Mouse (Mus musculus) retina, adult 2 months (tissue): ENCODE data around the gene Kif26b.

Source experiments
- DNase-seq: peaks from one replicate; pipeline ENCODE4 v3.0.0-alpha.2; 2012; ENCODE audit warnings: low read depth, low spot score

Kif26b gene

DNA sequence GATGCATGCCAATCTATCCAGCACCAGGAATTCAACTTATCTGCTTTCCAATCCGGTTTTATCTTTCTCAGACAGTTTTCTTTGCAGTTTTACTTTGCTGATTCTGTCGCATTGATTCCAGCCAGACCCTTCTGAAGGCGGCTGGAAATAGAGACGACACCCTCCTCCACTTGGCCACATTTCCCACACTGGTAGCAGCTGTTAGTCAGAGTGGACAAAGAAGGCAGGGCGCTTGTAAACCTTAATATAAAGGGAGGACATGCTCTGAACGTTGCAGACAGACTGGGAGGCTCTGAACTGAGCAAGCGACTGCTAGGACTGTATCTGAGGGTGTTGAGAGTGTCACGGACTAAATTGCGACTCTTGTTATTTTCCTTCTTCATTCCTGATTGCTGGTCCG lies 11.3 kb downstream of the Kif26b start:
- no peak for DNase-seq

DNA sequence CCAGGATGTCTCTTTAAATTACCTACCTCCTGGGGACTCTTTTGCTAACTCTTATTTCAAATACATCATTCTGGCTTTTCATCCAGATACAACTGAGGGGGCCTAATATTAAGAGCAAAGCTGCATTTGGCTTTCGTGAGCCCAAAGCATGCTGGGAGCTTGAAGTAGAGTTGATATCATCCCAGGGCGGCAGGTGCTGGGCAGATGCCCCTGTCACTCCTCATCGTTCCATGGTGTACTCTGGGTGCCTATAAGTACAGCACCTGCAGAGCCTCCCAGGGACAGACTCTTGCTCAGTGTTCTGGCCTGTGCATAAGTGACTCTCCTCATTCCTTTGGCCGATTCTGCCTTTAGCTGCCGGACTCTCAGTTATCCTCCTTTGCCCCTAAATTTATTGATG lies 13.5 kb downstream of the Kif26b start:
- no peak for DNase-seq

DNA sequence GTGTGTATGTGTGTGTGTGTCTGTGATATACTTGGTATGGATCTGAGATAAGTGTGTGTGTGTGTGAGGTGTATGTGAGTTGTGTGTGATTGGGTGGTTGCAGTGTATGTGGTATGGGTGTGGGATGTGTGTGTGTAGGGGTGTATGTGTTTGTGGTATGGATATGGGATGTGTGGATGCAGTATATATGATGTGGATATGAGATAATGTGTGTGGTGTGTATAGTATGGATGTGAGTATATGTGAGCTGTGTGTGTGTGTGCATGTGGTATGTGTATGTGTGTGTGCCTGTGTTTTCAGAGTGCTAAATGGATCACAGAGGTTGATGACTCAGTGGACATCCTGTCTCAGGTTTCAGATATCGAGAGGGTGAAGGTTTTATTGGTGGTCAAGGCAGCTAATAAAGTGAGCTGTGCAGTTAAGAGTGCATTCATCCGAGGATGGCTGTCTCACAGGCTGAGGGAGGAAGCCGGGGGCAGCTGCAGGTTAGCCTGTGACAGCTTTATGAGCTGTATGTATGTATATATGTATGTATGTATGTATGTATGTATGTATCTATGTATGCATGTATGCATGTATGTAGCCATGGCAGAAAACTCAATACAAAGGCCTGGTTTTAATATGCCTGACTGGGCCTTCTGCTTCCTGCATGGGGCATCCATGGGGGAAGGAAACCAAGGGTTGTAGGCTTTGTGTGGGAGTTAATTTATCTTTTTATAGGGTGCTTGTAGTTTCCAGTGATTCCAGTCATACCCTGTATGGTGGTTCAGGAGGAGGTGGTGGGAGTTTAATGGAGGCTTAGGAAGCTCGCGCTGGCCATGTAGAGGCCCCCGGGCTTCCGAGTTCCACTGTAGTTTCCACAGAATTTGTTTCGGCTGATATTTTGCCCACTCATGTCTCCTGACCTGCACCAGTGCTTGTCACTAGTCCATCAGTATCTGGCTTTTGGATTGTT lies 14.3 kb downstream of the Kif26b start:
- DNase-seq: no peak

DNA sequence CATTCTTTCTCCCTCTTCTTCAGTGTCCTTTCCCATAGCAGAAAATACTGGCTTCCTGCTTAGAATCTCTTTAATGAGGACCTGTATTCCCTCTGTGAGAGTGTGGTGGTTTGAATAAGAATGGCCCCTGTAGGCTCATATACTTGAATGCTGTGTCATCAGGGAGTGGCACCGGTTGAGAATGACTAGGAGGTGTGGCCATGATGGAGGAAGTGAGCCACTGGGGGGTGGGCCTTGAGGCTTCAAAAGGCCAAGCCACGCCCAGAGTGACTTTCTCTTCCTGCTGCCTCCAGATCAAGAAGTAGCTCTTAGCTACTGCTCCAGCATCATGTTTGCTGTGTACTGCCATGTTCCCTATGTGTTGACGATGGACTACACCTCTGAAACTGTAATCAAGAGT lies 15.7 kb downstream of the Kif26b start:
- DNase-seq: no peak

DNA sequence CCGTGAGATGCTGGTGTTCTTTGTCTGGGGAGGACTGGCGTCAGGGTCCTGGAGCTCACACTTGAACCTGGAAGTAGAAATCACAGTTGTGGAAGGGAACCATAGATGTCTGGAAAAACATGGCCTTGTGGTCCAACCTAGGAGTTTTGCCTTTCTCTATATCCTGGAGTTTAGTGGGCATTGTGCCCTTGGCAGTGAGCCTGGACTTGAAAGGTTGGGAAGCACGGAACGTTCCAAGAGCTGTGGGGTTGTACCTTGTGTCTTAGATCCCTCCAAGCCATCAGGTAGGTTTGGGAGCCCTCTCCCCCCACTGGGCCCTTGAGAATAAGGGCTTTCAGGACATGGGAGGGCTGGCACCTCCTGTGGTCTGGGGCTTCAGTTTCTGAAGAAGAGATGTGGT lies 20.7 kb downstream of the Kif26b start:
- no peak for DNase-seq

DNA sequence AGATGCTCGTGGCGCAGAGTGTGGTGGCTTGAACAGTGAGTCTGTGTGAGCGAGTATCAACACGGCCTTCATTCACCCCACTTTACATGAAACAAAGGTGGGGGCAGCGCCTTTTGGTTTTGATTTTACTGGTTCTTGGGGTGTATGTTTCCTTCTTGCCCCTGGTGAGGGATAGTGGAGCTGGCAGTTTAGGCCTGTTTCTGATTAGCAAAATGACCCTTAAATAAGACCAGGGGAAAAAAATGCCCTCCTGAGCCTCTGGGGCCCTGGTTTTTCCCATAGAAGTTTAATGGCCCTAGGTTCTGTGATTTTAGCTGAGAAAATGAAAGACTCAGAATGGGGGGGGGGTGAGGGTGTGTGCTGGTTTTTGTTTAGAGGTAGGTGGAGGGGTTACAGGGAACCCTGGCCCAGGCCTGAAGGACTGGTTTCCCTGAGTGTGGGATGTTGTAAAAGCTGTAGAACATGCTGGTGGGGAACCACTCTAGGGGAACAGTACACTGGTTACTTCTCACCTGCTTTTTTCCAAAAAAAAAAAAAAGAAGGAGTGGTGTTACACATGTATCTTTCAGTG lies 21.6 kb downstream of the Kif26b start:
- no peak for DNase-seq

DNA sequence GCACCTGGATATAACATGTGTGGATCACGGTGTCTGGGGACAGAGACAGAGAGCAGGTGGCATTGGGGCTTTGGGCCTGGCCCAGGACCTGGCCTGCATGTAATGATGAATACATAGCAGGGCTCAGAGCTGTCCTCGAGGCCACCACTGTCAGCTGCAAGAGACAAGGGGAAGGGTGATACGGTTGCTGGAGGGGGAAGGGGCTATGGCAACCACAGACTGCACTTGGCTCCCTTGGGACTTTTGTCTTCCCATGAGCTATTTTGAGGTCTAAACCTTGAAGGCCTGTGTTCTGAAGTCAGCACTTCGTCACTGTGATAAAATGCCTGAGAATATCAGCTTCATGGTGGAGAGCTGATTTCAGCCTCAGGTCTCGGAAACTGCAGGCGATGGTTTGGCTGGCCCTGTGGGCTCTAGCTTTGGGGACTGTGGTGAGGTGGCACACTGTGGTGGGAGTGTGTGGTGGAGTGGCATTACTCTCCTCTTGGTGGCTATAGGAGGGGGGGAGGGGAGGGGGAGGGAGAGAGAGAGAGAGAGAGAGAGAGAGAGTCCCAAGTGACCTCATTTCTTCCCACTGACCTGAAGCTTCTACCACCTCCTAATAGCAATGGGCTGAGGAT lies 23.5 kb downstream of the Kif26b start:
- DNase-seq: no peak

DNA sequence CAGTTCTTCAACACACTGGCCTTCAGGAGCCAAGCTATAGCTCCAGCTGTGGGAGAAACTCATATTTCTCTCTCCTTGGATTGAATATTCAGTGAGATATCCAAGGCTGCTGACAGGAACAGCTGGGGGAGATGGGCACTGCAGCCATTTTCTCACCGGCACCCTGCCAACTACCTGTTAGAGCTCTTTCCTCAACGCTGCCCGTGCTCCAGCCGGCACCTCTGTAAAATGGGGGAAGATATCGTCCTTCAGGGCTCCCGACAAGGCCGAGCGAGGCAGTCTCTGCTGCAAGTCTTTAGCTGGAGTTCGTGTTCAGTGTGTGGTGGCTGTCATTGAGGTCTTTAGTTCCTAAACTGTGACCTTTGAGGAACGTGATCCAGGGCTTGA lies 24.0 kb downstream of the Kif26b start:
- DNase-seq: no peak

DNA sequence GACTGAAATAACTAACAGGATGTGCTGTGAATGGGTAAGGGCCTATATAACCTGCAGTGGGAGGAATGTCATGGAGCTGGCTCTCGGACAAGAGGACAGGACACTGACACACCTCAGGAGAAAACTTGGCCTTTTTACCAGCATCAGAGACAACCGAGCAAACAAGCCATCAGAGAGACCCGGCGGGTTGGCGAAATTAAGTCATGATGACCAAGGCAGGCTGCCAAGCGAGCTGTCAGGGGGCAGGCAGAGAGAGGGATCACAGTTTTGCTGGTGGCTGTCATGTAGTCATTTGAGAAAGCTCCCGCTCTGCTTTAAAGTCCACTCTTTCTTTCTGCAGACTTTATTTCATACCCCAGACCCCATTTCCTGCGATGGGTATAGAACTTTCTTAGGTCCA lies 27.3 kb downstream of the Kif26b start:
- DNase-seq: no peak

DNA sequence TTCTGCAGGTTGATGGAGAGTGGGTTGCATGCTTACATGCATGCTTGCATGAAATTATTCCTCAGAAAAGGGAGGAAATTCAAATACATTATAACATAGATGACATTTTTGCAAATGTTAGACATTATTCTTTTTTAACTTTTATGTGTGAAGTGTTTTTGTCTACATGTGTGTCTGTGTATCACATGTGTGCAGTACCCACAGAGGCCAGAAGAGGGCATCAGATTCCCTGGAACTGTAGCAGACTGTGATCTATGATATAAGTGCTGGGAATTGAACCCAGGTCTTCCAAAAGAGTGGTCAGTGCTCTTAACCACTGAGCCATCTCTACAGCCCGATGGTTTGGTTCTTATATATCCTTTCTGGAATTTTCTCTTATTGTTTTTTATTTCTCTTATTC lies 31.1 kb downstream of the Kif26b start:
- DNase-seq: no peak

DNA sequence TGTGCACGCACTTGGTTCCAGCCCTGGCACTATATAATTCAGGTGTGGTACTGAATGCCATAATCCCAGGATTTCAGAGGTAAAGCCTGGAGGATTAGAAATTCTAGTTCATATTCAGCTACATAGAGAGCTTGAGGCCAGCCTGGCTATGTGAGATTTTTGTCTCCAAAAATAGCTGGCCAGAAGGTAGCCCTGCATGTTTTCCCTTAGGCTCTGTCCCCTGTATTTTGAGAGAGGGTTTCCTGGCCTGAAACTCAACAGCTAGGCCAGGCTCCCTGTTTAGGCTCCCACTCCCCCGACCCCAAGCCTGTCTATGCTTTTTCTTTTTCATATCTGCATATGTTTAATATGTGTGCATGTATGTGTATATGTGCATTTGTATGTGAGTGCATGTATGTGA lies 34.9 kb downstream of the Kif26b start:
- no peak for DNase-seq

DNA sequence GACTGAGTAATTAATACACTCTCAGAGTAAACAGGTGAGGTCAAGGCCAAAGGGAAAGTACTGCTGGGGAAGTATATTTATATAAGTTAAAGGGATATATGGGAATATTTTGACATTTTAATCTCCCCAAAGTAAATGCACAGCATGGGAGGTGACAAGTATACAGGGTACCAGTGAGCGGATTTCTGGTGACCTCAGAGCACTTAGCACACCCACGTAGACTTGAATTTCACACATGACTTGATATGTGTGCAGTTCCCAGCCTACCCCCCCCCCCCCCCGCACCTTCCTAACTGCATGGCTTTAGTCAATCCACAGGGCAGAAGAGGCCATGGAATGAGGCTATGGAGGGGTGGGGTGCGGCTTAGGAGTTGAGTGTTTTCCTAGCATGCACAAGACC lies 35.9 kb downstream of the Kif26b start:
- DNase-seq: no peak

DNA sequence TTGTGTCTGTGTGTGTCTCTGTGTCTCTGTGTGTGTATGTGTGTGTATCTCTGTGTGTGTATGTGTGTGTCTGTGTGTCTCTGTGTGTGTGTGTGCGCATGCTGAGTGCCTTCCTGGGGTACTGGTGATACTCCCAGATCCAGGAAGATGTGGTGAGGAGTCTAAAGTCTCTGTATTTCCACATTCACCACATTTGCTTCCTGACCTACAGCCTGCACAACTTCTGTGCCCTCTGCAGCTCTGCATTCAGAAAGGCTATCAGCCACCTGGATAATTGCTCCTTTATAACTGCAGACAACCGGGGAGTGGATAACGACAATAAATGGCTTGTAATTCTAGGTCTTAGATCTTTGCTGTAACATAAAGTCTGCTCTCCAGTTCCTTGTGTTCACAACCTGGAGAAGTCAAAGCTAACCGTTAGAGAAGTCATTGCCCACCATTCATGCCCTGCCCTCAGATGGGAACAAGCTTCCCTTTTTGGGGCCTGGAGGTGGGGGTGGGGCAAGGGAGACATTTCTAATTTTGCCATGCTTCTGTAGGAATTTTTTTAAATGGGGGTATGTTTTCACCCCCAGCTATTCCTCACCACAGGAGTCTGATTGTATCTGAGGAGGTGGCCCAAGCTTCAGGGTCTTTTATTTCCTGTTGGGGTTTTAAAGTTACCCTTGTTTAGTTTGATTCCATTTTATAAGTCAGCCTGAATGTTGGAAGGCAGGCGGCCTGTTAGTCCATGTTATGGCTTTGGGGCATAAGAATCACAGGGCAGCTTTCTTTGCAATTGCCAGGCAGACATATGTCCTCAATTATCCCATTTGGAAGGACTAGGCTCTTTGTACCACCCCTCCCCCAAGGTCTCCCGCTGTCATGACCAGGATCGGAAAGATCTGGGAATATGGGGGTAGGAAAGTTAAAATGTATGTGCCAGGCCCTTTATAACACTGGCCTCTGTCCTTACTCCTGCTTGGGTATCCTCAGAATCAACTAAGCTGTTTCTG lies 39.9 kb downstream of the Kif26b start:
- DNase-seq: no peak

DNA sequence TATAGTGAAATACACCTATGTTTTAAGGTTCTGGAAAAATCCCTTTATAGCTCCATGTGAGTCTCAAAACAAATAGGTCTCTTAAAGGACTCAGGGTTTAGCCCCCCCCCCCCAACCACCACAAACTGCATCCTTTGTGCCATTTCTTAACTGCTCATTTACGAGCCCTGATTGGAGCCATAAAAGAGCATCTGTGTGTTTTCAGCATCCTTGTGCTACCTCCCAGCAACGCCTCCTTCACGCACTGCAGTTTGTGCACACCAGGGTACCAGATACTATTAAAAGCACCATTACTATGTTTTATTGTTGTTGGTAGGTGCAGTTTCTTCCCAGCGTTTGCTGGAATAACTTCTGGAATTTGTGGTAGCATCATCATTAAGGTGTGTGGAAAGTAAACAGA lies 42.1 kb downstream of the Kif26b start:
- DNase-seq: no peak

DNA sequence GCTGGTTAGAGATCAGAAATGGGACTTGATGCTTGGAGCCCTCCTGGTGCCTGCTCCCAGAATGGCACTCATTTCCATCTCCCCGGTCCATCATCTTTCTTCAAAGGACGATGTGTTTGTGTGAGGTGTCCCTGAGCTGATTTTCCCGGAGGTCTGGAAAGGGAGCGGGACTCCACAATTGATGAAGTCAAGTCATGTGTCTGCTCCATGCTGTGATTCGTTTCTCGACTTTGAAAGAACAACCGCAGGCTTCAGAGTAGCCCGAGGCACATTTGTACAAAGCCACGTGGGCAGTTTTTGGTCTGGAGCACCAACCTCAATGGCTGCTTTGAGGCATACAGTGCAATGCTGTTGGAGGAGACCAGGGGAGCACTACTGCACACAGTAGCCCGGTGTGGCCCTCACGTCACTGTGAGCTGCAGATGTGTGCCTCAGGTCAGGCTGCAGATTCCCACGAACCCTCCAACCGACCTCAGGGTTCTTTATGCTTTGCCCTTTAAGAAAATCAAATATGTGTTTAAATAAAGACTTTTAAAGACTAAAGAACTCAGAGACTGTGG lies 43.0 kb downstream of the Kif26b start:
- DNase-seq: no peak

DNA sequence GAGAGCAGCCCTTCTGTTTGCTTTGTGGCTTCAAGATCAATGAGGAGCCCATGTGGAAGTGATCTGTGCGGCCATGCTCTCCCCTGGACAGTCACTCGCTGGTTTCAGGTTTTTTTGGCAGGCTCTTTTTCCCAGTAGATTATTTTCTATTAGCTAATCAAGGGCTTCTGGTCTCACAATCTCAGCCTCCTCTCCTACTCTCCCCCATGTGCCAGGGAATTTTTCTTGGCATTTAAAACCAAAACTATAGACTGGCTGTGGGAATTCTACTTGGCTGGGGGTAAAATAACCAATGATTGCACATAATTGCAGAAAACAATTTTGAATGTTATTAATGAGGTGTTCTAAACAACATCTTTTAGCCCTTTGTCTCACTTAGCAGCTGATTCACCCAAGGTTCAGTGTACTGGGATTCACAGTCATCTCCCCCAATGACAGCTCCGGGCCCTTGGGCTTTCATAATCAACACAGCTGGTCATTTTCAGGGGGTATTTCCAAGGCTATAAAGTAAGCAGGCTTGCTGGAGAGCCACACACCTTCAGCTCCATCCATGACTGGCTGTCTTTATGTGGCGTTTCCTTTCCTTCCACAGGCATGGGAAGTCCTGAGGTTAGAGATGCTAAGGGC lies 44.6 kb downstream of the Kif26b start:
- DNase-seq: no peak

DNA sequence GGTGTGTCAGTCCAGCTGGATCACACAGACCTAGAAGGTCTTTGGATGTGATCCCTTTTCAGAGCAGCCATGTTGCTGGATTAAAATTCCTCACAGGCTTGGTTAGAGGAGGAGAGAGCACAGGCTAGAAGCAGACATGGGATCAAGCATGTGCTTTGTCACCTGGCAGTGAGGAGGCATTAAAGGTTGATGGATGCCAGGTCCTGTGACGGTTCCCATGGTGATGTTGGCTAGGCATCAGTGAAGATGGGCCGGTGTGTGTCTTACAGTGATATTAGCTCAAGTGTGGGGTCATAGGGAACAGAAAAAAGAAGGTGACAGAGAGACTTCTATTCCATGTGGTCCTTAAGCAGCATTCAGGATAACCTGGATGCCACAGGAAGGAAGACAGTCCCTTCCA lies 46.8 kb downstream of the Kif26b start:
- DNase-seq: no peak

DNA sequence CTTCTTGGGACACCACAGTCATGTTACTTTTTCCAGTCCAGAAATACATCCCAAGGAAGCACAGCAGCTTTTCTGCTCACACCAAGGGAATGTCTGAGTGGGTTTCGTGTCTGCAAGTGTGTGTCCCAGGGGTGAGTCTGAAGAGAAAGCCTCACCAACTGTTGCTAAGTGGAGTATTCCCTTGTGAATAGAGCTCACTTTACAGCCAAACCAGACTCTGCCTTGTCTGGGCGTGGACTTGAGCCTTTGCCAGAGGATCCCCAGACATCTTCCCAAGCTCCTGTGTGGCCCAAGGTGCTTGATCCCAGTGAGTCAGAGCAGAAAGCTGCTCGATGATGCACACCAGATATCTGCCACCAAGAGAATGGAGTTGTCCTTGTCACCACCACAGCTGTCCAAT lies 48.0 kb downstream of the Kif26b start:
- DNase-seq: no peak

DNA sequence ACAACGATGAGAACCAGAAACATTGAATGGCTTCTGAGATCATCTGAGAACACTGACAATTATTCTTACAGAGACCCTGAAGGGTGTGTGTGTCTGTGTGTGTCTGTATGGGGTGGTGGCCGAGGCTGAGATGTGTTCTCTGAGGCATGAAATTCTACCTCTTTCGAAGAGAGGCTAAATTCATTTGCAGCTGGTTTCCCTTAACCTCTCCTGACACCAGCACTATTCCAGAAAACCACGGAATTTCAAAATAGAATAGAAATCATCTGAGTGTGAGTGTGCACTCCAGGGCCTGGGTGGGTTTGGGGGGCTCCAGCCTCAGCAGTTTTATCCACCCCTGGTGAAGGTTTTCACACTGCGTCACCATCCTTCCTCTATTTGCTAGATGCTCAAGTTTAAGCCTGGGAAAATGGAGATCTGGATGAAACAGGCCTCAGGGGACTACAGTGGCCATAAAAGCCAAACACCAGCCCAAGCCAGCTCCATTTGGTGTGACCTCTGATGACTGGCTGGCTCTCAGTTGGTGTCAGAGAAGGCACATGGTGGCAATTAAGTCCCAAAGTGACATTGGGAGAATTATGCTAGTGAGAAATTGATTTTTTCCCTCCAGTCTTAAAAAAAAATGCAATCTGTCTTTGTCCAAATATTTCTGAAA lies 56.6 kb downstream of the Kif26b start:
- no peak for DNase-seq
